Mouse (Mus musculus): ENCODE measurements around the gene Col4a6. TPM values are rescaled to one million over a fixed set of nuclear protein-coding genes. Genes with fewer than 3 reads are reported as not detected.

The Col4a6 gene
- polyA plus RNA-seq, 1 experiment from 2014 or later, result 1.7 TPM

- DNase-seq (ENCODE audit: low spot score) (no peak), ATAC-seq (replicated peaks; ENCODE audit: low FRiP score) (no peak)
- no peak overlapping the region for H3K4me3 ChIP-seq (ENCODE audit: low read depth, low read length)
- WGBS, result 47% methylated on average over 5 of the region's 5 CpGs
- peaks cover 12% of the 10 kb centered on the region; the same call in 1 of the 2 replicates for H3K27me3 ChIP-seq (replicated peaks; ENCODE audit: control insufficient read depth, insufficient read depth, low read length)
- no peak overlapping the region for H3K9ac ChIP-seq (ENCODE audit: low read depth, low read length)
- H3K36me3 ChIP-seq (ENCODE audit: control insufficient read depth, insufficient read depth, low read length), result no peaks in the 10 kb centered on the region
- H3K9me3 ChIP-seq (ENCODE audit: control insufficient read depth, low read length), result no peaks in the 10 kb centered on the region
- H3K4me2 ChIP-seq, result no peak overlapping the region
- H3K4me1 ChIP-seq (replicated peaks; ENCODE audit: control insufficient read depth, insufficient read depth, low read length), result no peaks in the 10 kb centered on the region
- no peak overlapping the region for H3K27ac ChIP-seq (ENCODE audit: low read depth, low read length)
Observed at GRCm38 (mm10) chrX:141212802-141213201, 261.1 kb downstream of the Col4a6 start.

GRCm38 (mm10) chrX:141198993-141199392 is 274.9 kb downstream of the Col4a6 start:
- no peak overlapping the region for H3K4me2 ChIP-seq
- 74% methylated on average over 3 of the region's 3 CpGs for WGBS
- peaks cover 4% of the 10 kb centered on the region for H3K27me3 ChIP-seq (replicated peaks; ENCODE audit: control insufficient read depth, insufficient read depth, low read length)
- no peak for DNase-seq (ENCODE audit: low spot score)
- no peaks in the 10 kb centered on the region for H3K4me1 ChIP-seq (replicated peaks; ENCODE audit: control insufficient read depth, insufficient read depth, low read length)
- H3K27ac ChIP-seq (ENCODE audit: low read depth, low read length), result no peak overlapping the region
- no peak overlapping the region for H3K4me3 ChIP-seq (ENCODE audit: low read depth, low read length)
- H3K36me3 ChIP-seq (ENCODE audit: control insufficient read depth, insufficient read depth, low read length), result no peaks in the 10 kb centered on the region
- no peak overlapping the region for H3K9ac ChIP-seq (ENCODE audit: low read depth, low read length)
- no peaks in the 10 kb centered on the region for H3K9me3 ChIP-seq (ENCODE audit: control insufficient read depth, low read length)
- ATAC-seq (replicated peaks; ENCODE audit: low FRiP score), result no peak

GRCm38 (mm10) chrX:141195036-141195435 is 278.8 kb downstream of the Col4a6 start:
- Histone ChIP-seq H3K4me2 (no peak overlapping the region), H3K9ac (ENCODE audit: low read depth, low read length) (no peak overlapping the region), H3K4me3 (ENCODE audit: low read depth, low read length) (no peak overlapping the region), H3K4me1 (replicated peaks; ENCODE audit: control insufficient read depth, insufficient read depth, low read length) (no peaks in the 10 kb centered on the region), H3K9me3 (ENCODE audit: control insufficient read depth, low read length) (no peaks in the 10 kb centered on the region), H3K27me3 (replicated peaks; ENCODE audit: control insufficient read depth, insufficient read depth, low read length) (peaks cover 18% of the 10 kb centered on the region), H3K36me3 (ENCODE audit: control insufficient read depth, insufficient read depth, low read length) (no peaks in the 10 kb centered on the region), H3K27ac (ENCODE audit: low read depth, low read length) (no peak overlapping the region)
- no peak for ATAC-seq (replicated peaks; ENCODE audit: low FRiP score)
- DNase-seq (ENCODE audit: low spot score), result no peak

- 44% methylated on average over 7 of the region's 7 CpGs for WGBS
- no peaks in the 10 kb centered on the region for H3K36me3 ChIP-seq (ENCODE audit: control insufficient read depth, insufficient read depth, low read length)
- H3K9ac ChIP-seq (ENCODE audit: low read depth, low read length), result no peak overlapping the region
- H3K4me3 ChIP-seq (ENCODE audit: low read depth, low read length), result no peak overlapping the region
- no peak for ATAC-seq (replicated peaks; ENCODE audit: low FRiP score)
- H3K4me1 ChIP-seq (replicated peaks; ENCODE audit: control insufficient read depth, insufficient read depth, low read length), result no peaks in the 10 kb centered on the region
- no peak for DNase-seq (ENCODE audit: low spot score)
- H3K27me3 ChIP-seq (replicated peaks; ENCODE audit: control insufficient read depth, insufficient read depth, low read length), result peaks cover 5% of the 10 kb centered on the region
- H3K9me3 ChIP-seq (ENCODE audit: control insufficient read depth, low read length), result no peaks in the 10 kb centered on the region
- no peak overlapping the region for H3K27ac ChIP-seq (ENCODE audit: low read depth, low read length)
- no peak overlapping the region for H3K4me2 ChIP-seq
Observed at GRCm38 (mm10) chrX:141175353-141175752, 298.5 kb downstream of the Col4a6 start.

- no peak overlapping the region for H3K4me3 ChIP-seq (ENCODE audit: low read depth, low read length)
- DNase-seq (ENCODE audit: low spot score) (no peak), ATAC-seq (replicated peaks; ENCODE audit: low FRiP score) (no peak)
- H3K4me1 ChIP-seq (replicated peaks; ENCODE audit: control insufficient read depth, insufficient read depth, low read length), result no peaks in the 10 kb centered on the region
- no peaks in the 10 kb centered on the region for H3K36me3 ChIP-seq (ENCODE audit: control insufficient read depth, insufficient read depth, low read length)
- 85% methylated on average over 4 of the region's 4 CpGs for WGBS
- H3K9ac ChIP-seq (ENCODE audit: low read depth, low read length), result no peak overlapping the region
- H3K9me3 ChIP-seq (ENCODE audit: control insufficient read depth, low read length), result no peaks in the 10 kb centered on the region
- peaks cover 18% of the 10 kb centered on the region for H3K27me3 ChIP-seq (replicated peaks; ENCODE audit: control insufficient read depth, insufficient read depth, low read length)
- H3K4me2 ChIP-seq, result no peak overlapping the region
- no peak overlapping the region for H3K27ac ChIP-seq (ENCODE audit: low read depth, low read length)
Observed at GRCm38 (mm10) chrX:141165067-141165466, 308.8 kb downstream of the Col4a6 start.

- no peak overlapping the region for H3K4me3 ChIP-seq (ENCODE audit: low read depth, low read length)
- WGBS, result 66% methylated on average over 3 of the region's 3 CpGs
- ATAC-seq (replicated peaks; ENCODE audit: low FRiP score), result no peak
- H3K9me3 ChIP-seq (ENCODE audit: control insufficient read depth, low read length), result no peaks in the 10 kb centered on the region
- H3K36me3 ChIP-seq (ENCODE audit: control insufficient read depth, insufficient read depth, low read length), result no peaks in the 10 kb centered on the region
- no peaks in the 10 kb centered on the region for H3K27me3 ChIP-seq (replicated peaks; ENCODE audit: control insufficient read depth, insufficient read depth, low read length)
- no peak overlapping the region for H3K9ac ChIP-seq (ENCODE audit: low read depth, low read length)
- DNase-seq (ENCODE audit: low spot score), result no peak
- no peak overlapping the region for H3K27ac ChIP-seq (ENCODE audit: low read depth, low read length)
- H3K4me2 ChIP-seq, result no peak overlapping the region
- H3K4me1 ChIP-seq (replicated peaks; ENCODE audit: control insufficient read depth, insufficient read depth, low read length), result no peaks in the 10 kb centered on the region
Observed at GRCm38 (mm10) chrX:141160371-141160770, 313.5 kb downstream of the Col4a6 start.

- Histone ChIP-seq H3K4me1 (replicated peaks; ENCODE audit: control insufficient read depth, insufficient read depth, low read length) (no peaks in the 10 kb centered on the region), H3K4me2 (no peak overlapping the region), H3K4me3 (ENCODE audit: low read depth, low read length) (no peak overlapping the region), H3K27ac (ENCODE audit: low read depth, low read length) (no peak overlapping the region), H3K9me3 (ENCODE audit: control insufficient read depth, low read length) (no peaks in the 10 kb centered on the region), H3K36me3 (ENCODE audit: control insufficient read depth, insufficient read depth, low read length) (no peaks in the 10 kb centered on the region), H3K27me3 (replicated peaks; ENCODE audit: control insufficient read depth, insufficient read depth, low read length) (no peaks in the 10 kb centered on the region), H3K9ac (ENCODE audit: low read depth, low read length) (no peak overlapping the region)
- ATAC-seq (replicated peaks; ENCODE audit: low FRiP score) (no peak), DNase-seq (ENCODE audit: low spot score) (no peak)
- 40% methylated on average over 4 of the region's 4 CpGs for WGBS
Observed at GRCm38 (mm10) chrX:141158160-141158559, 315.7 kb downstream of the Col4a6 start.

- no peak overlapping the region for H3K4me2 ChIP-seq
- no peak for DNase-seq (ENCODE audit: low spot score)
- no peak overlapping the region for H3K9ac ChIP-seq (ENCODE audit: low read depth, low read length)
- no peaks in the 10 kb centered on the region for H3K27me3 ChIP-seq (replicated peaks; ENCODE audit: control insufficient read depth, insufficient read depth, low read length)
- no peak for ATAC-seq (replicated peaks; ENCODE audit: low FRiP score)
- H3K36me3 ChIP-seq (ENCODE audit: control insufficient read depth, insufficient read depth, low read length), result no peaks in the 10 kb centered on the region
- no peaks in the 10 kb centered on the region for H3K4me1 ChIP-seq (replicated peaks; ENCODE audit: control insufficient read depth, insufficient read depth, low read length)
- no peak overlapping the region for H3K27ac ChIP-seq (ENCODE audit: low read depth, low read length)
- H3K9me3 ChIP-seq (ENCODE audit: control insufficient read depth, low read length), result no peaks in the 10 kb centered on the region
- no peak overlapping the region for H3K4me3 ChIP-seq (ENCODE audit: low read depth, low read length)
- 61% methylated on average over 4 of the region's 4 CpGs for WGBS
Observed at GRCm38 (mm10) chrX:141157626-141158025, 316.2 kb downstream of the Col4a6 start.

GRCm38 (mm10) chrX:141156696-141157095 is 317.2 kb downstream of the Col4a6 start:
- no peak overlapping the region for H3K9ac ChIP-seq (ENCODE audit: low read depth, low read length)
- DNase-seq (ENCODE audit: low spot score), result no peak
- WGBS, result 15% methylated on average over 2 of the region's 2 CpGs

More at GRCm38 (mm10) chrX:141156696-141157095, 317.2 kb downstream of the Col4a6 start:
- Histone ChIP-seq H3K4me2 (no peak overlapping the region), H3K4me1 (replicated peaks; ENCODE audit: control insufficient read depth, insufficient read depth, low read length) (no peaks in the 10 kb centered on the region), H3K9me3 (ENCODE audit: control insufficient read depth, low read length) (no peaks in the 10 kb centered on the region), H3K27me3 (replicated peaks; ENCODE audit: control insufficient read depth, insufficient read depth, low read length) (peaks cover 3% of the 10 kb centered on the region), H3K27ac (ENCODE audit: low read depth, low read length) (no peak overlapping the region), H3K4me3 (ENCODE audit: low read depth, low read length) (no peak overlapping the region), H3K36me3 (ENCODE audit: control insufficient read depth, insufficient read depth, low read length) (no peaks in the 10 kb centered on the region)
- no peak for ATAC-seq (replicated peaks; ENCODE audit: low FRiP score)

Data from liver, embryonic 11.5 days (tissue).